Mouse (Mus musculus) ovary, adult 18-20 months (tissue): ENCODE measurements at regions not wholly inside any gene's neighbourhood (a gene's known extent, or its start where the extent isn't known, plus 50 kb on each side); places are given as distances from the start of the nearest gene placed in this dataset.

Experiments
- DNase-seq: peaks from one replicate; pipeline ENCODE4 v3.0.0; 2022; ENCODE audit warnings: low spot score, mixed read lengths

GRCm38 (mm10) chr14:31891500-31892185, 61.2 kb upstream of the Ankrd28 start:
- DNase-seq: peak; percentile 32

- DNase-seq: no peak
Measured at GRCm38 (mm10) chr14:31892186-31892510, 61.7 kb upstream of the Ankrd28 start.

DNA sequence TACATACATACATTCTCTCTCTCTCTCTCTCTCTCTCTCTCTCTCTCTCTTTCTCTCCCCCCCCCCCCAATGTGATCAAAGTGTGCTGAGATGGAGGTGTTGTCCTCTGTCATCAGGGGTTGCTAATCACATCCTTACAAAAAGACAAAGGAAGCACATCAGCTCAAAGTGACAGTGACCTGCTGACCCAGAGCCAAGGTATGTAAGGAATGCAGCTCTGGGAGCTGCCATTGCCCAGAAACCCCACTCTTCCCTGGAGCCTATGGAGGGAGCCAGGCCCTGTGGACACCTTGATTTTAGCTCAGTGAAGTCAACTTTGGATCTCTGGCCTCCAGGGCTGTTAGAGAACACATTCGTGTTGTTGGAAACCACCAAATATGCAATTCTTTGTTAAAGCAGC, 66.0 kb upstream of the Ankrd28 start:
- DNase-seq: no peak

DNA sequence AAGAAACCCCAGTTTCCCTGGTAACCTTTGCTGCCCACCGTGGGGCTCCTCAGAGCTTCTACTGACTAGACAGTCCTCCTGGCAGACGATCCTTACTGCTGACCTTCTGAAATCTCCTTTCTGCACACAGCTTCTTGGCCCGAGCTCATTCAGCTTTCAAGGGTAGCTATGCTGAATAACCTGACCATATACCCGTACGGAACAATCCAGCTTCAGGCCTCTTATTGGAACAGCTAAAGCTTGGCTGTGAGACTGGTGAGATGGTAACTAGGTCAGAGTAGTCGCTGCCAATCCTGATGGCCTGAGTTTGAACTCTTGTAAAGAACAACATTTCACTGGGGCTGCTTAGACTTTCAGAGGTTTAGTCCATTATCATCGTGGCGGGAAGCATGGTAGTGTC, 69.1 kb upstream of the Ankrd28 start:
- no peak for DNase-seq

- no peak for DNase-seq
Measured at GRCm38 (mm10) chr14:31899906-31900305, 69.5 kb upstream of the Ankrd28 start.

DNA sequence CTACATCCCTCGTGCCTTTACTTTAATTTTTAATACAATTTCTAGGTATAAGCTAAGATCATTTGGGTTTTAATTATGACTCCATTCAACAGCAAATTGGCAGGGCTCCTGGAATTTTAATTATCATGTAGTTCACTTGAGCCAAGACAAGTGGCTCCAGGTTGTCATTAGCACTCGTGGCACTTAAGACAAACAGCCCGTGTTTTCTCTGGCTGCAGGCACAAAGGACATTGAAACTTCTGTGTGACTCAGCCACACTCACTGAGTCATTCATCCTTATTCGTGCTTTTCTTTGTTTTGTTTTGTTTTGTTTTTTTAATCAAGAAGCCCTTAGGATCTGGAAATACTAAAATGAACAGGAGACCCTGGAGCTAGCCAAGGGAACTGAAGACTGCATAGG, 71.5 kb upstream of the Ankrd28 start:
- no peak for DNase-seq

GRCm38 (mm10) chr14:31903664-31904063, 73.2 kb upstream of the Ankrd28 start:
- DNase-seq: no peak

DNA sequence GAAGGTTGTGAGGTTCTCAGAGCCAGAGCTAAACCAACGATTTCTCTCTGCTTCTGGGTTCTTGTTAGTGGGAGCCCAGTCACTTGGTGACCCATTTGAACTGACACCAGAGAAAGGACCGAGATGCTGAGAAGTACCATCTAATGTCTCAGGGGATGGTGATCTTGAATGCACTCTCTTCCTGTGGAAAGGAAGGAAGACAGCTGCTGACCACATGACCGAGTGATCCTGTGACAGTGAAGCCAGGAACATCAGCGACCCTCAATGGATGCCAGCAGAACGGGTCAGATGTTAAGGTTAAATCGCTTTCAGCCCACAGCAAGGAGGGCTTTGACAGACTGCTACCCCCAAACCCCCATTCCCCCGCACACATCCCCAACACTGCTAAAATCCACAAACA, 78.1 kb upstream of the Ankrd28 start:
- no peak for DNase-seq

GRCm38 (mm10) chr14:31909291-31909690, 78.8 kb upstream of the Ankrd28 start:
- no peak for DNase-seq

GRCm38 (mm10) chr14:31910809-31911208, 80.4 kb upstream of the Ankrd28 start:
- no peak for DNase-seq

- no peak for DNase-seq
Measured at GRCm38 (mm10) chr14:31918461-31918860, 88.0 kb upstream of the Ankrd28 start.

GRCm38 (mm10) chr14:31918921-31919320, 88.5 kb upstream of the Ankrd28 start:
- DNase-seq: no peak

DNA sequence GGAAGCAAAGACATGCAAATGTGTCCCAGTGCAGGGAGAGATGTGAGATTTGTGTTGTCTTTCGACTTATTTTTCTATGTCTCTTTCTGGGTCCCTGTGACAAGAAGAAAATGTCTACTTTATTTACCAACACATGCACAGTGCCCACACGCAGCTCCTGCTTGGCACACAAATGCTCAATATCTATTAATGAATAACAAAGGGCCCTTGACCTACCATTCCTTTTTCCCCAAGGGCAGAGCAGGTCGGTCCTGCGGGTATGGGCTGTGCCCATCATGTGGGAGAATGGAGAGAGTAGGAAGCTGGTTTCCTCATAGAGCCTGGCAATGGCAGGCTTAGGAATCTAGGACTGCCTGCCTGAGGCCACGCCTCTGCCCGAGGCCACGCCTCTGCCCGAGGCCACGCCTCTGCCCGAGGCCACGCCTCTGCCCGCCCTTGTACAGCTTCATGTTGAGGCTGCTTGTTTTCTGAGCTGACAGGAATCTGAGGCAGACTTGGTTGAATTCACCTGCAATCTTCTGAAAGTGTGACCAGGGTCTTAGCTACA, 98.8 kb upstream of the Ankrd28 start:
- DNase-seq: no peak

- DNase-seq: peak; percentile 74
Measured at GRCm38 (mm10) chr14:31930367-31930766, 98.4 kb upstream of the Galnt15 start.

- DNase-seq: no peak
Measured at GRCm38 (mm10) chr14:31931971-31932370, 96.8 kb upstream of the Galnt15 start.

DNA sequence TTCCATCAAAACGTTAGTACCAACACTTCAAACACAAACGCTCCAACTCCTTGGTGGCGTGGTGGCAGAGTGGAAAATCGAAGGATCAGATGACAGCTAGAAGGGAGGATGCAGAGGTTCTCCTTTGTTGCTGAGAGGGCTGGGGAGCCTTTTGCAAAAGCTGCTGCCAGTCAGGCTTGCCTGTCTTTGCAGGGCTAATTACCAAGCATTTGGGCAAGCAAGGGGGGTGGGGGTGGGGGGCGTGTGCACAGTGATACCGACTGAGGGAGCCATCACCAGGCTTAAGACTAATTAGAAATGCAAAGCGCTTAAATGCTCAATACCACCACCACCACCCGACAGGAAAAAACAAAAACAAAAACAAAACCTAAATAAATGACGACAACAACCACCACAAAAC, 95.3 kb upstream of the Galnt15 start:
- DNase-seq: no peak

DNA sequence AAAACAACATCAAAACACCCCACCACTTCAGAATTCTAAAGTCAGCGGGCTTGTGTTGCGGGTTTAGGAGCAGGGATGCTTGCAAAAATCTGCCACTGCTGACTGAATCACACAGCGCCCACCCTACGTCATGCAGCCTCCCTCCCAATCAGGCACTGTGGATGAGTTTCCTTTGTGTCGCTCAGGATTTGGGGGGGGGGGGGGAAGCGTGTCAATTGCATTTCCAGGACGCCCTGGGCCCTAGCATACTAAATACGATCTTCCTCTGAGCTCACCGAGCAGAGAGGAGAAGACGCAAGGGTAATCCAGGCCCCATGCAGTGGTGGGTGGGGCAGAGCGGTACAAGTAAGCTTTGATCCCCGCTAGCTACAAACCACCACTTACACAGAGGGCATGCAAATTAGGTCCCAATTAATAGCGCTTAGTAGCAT, 94.9 kb upstream of the Galnt15 start:
- no peak for DNase-seq

- DNase-seq: no peak
Measured at GRCm38 (mm10) chr14:31934321-31934720, 94.5 kb upstream of the Galnt15 start.

DNA sequence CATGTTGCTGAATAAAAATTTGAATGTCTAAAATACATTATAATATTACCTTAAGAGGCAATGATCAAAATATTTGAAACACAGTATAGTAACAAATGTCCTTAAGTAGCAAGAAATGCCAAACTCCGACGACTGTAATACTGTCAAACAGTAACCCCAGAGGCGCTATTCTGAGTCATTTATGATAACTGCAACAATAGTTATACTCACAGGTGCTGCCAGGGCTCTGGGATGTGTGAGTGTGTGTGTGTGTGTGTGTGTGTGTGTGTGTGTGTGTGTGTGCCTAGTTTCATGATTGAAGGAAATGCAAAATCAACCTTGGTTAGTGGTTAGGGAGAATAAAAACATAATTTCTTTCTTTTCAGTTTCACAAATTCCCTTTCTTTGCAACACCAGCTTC, 94.0 kb upstream of the Galnt15 start:
- no peak for DNase-seq

GRCm38 (mm10) chr14:31935411-31935810, 93.4 kb upstream of the Galnt15 start:
- DNase-seq: no peak

DNA sequence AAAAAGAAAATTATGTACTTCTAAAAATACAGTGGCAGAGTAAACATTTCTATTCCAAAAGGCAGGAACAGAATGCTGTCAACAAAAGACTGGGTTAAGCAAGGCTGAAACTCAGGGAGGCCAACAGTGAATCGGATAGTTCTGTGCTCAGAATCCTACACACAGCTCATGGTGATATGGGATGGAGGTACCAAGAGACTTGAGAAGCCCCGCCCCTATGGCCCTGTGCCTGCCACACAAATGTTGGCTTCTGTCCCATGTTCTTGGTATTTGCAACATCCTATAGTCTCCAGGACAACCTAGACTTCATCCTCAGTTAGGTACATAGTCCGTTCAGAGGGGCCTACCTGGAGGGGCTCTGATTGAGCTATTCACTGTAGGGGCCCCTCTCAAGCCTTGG, 92.2 kb upstream of the Galnt15 start:
- no peak for DNase-seq

GRCm38 (mm10) chr14:31940900-31941299, 87.9 kb upstream of the Galnt15 start:
- no peak for DNase-seq

GRCm38 (mm10) chr14:31942266-31942960, 86.4 kb upstream of the Galnt15 start:
- DNase-seq: no peak

GRCm38 (mm10) chr14:31944682-31945081, 84.1 kb upstream of the Galnt15 start:
- no peak for DNase-seq
